Mouse (Mus musculus): Measurements from ENCODE around the gene Camkv.

- no peak for TF ChIP-seq TAL1 (IDR thresholded peaks at IDR 0.05; ENCODE audit: low read length)
- TF ChIP-seq GATA1 (IDR thresholded peaks at IDR 0.05; ENCODE audit: low read length) = no peak
These were observed 29.2 kb downstream of the Camkv start for GRCm38 (mm10) chr9:107964681-107965080.
